Mouse (Mus musculus): Measurements from ENCODE around the gene Sh2b3. TPM values are rescaled to one million over a fixed set of nuclear protein-coding genes. Genes with fewer than 3 reads are reported as not detected.

The Sh2b3 gene
- polyA plus RNA-seq, 1 experiment from 2014 or later, result 11.8 TPM

DNA sequence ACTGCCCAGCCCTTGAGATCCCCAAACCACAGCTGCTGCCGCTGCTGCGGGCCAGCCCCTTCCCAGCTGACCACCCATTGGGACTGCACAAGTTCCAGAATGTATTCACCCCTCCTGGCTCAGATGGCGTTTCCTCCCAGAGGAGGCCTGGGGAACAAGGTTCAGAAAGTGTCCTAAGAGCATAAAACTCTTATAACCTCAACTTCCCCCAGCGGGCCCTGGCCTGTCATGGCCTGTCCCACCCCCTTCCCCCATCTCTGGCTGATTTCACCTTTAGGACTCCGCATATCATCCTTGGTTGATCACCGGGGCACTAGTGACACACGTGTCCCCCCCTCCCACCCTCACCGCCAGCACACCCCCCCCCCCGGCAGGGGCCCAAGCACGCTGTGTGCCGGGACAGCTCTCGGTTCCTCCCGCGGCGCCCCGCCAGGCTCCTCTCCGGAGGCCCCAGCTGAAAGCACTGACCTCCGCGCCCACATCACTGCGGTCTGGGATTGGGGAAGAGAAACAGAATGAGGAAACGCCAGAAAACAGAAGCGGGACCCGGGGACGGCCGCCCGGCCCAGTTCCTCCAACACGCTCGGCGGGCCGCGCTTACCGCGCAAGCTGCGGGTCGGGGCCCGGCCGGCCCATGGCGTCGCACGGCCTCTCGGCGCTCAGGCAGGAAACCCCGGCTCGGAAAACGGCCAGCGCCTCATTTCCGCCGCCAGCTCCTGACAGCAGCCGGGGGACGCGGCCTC is 1.3 kb downstream of the Sh2b3 start:
- no peaks in the 10 kb centered on the region for H3K9me3 ChIP-seq (ENCODE audit: control insufficient read depth)
- WGBS, result under 1% methylated on average over 49 of the region's 51 CpGs
- no peak for TF ChIP-seq CTCF (IDR thresholded peaks at IDR 0.05; ENCODE audit: low read depth)
- peak overlapping the region; percentile 82 for H3K9ac ChIP-seq (ENCODE audit: low read depth, low read length)
- peak overlapping the region; percentile 79 for H3K4me3 ChIP-seq (ENCODE audit: low read depth, low read length)
- no peaks in the 10 kb centered on the region for H3K27me3 ChIP-seq (replicated peaks; ENCODE audit: control insufficient read depth, insufficient read depth, low read length)
- H3K36me3 ChIP-seq (ENCODE audit: control insufficient read depth, insufficient read depth), result no peaks in the 10 kb centered on the region
- peak overlapping the region; percentile 92 for H3K27ac ChIP-seq (ENCODE audit: low read depth, low read length)
- H3K4me1 ChIP-seq (replicated peaks; ENCODE audit: control insufficient read depth, insufficient read depth, low read length), result peaks cover 6% of the 10 kb centered on the region
- peak; percentile 6 for ATAC-seq
- H3K4me2 ChIP-seq (replicated peaks; ENCODE audit: low read depth), result peak overlapping the region; percentile 92

GRCm38 (mm10) chr5:121834991-121835747 is 2.3 kb downstream of the Sh2b3 start:
- TF ChIP-seq CTCF (IDR thresholded peaks at IDR 0.05; ENCODE audit: low read depth), result no peak
- peaks cover 6% of the 10 kb centered on the region for H3K4me1 ChIP-seq (replicated peaks; ENCODE audit: control insufficient read depth, insufficient read depth, low read length)
- peak overlapping the region; percentile 92 for H3K27ac ChIP-seq (ENCODE audit: low read depth, low read length)

GRCm38 (mm10) chr5:121834241-121834606 is 3.2 kb downstream of the Sh2b3 start:
- ATAC-seq, result no peak
- H3K9me3 ChIP-seq (ENCODE audit: control insufficient read depth), result no peaks in the 10 kb centered on the region
- no peaks in the 10 kb centered on the region for H3K36me3 ChIP-seq (ENCODE audit: control insufficient read depth, insufficient read depth)
- 63% methylated on average over 7 of the region's 7 CpGs for WGBS
- peaks cover 6% of the 10 kb centered on the region for H3K4me1 ChIP-seq (replicated peaks; ENCODE audit: control insufficient read depth, insufficient read depth, low read length)
- TF ChIP-seq CTCF (IDR thresholded peaks at IDR 0.05; ENCODE audit: low read depth), result no peak
- no peak overlapping the region for H3K27ac ChIP-seq (ENCODE audit: low read depth, low read length)
- peak overlapping the region; percentile 92 for H3K4me2 ChIP-seq (replicated peaks; ENCODE audit: low read depth)
- H3K4me3 ChIP-seq (ENCODE audit: low read depth, low read length), result no peak overlapping the region
- H3K9ac ChIP-seq (ENCODE audit: low read depth, low read length), result no peak overlapping the region
- H3K27me3 ChIP-seq (replicated peaks; ENCODE audit: control insufficient read depth, insufficient read depth, low read length), result no peaks in the 10 kb centered on the region

More at GRCm38 (mm10) chr5:121834991-121835747, 2.3 kb downstream of the Sh2b3 start:
- H3K27me3 ChIP-seq (replicated peaks; ENCODE audit: control insufficient read depth, insufficient read depth, low read length), result no peaks in the 10 kb centered on the region
- peak overlapping the region; percentile 92 for H3K4me2 ChIP-seq (replicated peaks; ENCODE audit: low read depth)
- H3K36me3 ChIP-seq (ENCODE audit: control insufficient read depth, insufficient read depth), result no peaks in the 10 kb centered on the region
- no peak for ATAC-seq
- peak overlapping the region; percentile 82 for H3K9ac ChIP-seq (ENCODE audit: low read depth, low read length)
- H3K4me3 ChIP-seq (ENCODE audit: low read depth, low read length), result peak overlapping the region; percentile 79
- 37% methylated on average over 12 of the region's 12 CpGs for WGBS
- H3K9me3 ChIP-seq (ENCODE audit: control insufficient read depth), result no peaks in the 10 kb centered on the region

DNA sequence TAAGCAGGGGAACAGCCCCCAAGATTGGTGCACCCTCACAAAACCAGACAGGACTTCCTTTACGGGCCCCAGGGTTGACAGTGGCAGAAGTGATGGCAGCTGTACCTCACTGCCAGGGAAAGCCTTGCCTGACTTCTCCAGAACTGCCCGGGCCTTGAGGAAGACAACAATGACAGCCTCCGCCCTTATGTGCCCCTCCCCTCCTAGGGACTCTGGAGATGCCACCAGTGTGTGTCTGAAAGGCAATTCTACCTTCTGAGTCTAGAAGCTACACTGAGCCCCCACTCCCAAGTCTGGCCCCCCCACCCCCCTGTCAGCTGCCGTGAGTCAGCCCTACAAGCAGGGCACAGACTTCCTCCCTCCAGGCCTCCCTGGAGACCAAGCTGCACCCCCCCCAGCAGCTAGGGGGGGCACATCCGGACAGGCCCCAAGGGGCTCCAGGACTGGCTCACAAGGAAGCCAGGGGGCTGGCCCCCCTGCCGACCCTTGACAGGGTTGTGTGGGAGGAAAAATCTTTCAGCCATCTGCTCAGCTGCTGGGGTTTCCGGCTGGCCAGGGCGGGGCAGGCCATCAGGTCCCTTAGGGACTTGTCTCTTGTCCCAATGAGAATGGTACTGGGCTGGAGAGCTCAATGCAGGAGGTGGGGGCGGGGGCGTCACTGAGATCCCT is 3.7 kb downstream of the Sh2b3 start:
- Histone ChIP-seq H3K36me3 (ENCODE audit: control insufficient read depth, insufficient read depth) (peaks cover under 1% of the 10 kb centered on the region; the same call in 1 of the 2 replicates), H3K4me2 (replicated peaks; ENCODE audit: low read depth) (peak overlapping the region; percentile 92), H3K4me3 (ENCODE audit: low read depth, low read length) (no peak overlapping the region), H3K27ac (ENCODE audit: low read depth, low read length) (no peak overlapping the region), H3K9me3 (ENCODE audit: control insufficient read depth) (no peaks in the 10 kb centered on the region), H3K27me3 (replicated peaks; ENCODE audit: control insufficient read depth, insufficient read depth, low read length) (no peaks in the 10 kb centered on the region), H3K9ac (ENCODE audit: low read depth, low read length) (no peak overlapping the region), H3K4me1 (replicated peaks; ENCODE audit: control insufficient read depth, insufficient read depth, low read length) (peaks cover 6% of the 10 kb centered on the region)
- TF ChIP-seq CTCF (IDR thresholded peaks at IDR 0.05; ENCODE audit: low read depth), result no peak
- ATAC-seq, result no peak
- WGBS, result 46% methylated on average over 10 of the region's 10 CpGs

DNA sequence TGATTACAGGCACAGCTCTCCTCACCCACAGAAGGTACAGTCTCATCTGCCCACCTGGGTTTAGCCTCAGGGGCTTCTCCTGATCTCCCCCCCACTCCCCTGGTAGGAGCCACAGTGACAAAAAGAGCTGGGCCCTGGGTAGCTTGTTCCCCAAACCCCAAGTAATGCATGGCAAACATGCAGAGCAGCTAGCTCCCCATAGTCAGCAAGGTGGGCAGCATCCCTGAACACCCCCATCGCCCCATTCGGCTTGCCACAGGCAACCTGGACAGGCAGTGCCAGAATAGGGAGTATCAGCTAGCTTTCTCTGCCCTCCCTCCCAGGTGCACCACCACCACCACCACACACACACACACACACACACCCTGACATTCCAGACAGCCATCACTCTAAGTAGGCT is 4.3 kb downstream of the Sh2b3 start:
- 96% methylated on average over 2 of the region's 2 CpGs for WGBS

More for the DNA sequence above, 4.3 kb downstream of the Sh2b3 start:
- no peak for TF ChIP-seq CTCF (IDR thresholded peaks at IDR 0.05; ENCODE audit: low read depth)
- H3K36me3 ChIP-seq (ENCODE audit: control insufficient read depth, insufficient read depth), result peaks cover 6% of the 10 kb centered on the region
- H3K9ac ChIP-seq (ENCODE audit: low read depth, low read length), result no peak overlapping the region
- H3K4me2 ChIP-seq (replicated peaks; ENCODE audit: low read depth), result peak overlapping the region; percentile 92
- H3K27ac ChIP-seq (ENCODE audit: low read depth, low read length), result no peak overlapping the region
- ATAC-seq, result no peak
- H3K4me1 ChIP-seq (replicated peaks; ENCODE audit: control insufficient read depth, insufficient read depth, low read length), result peaks cover 6% of the 10 kb centered on the region
- H3K9me3 ChIP-seq (ENCODE audit: control insufficient read depth), result no peaks in the 10 kb centered on the region
- H3K4me3 ChIP-seq (ENCODE audit: low read depth, low read length), result no peak overlapping the region
- H3K27me3 ChIP-seq (replicated peaks; ENCODE audit: control insufficient read depth, insufficient read depth, low read length), result no peaks in the 10 kb centered on the region
